Mouse (Mus musculus) macrophage (primary cell): ENCODE data around the gene Zfp607b. TPM values are rescaled to one million over a fixed set of nuclear protein-coding genes. Genes with fewer than 3 reads are reported as not detected.
A peak's percentile ranks its signal among the peaks of the same experiment; 100 is the strongest.

Source experiments
- H3K27ac ChIP-seq: fragments of 350-480 bp; formaldehyde crosslinking; 2 replicates; pipeline ENCODE4 v1.9.0; 2021
- H3K36me3 ChIP-seq: fragments of 350-480 bp; formaldehyde crosslinking; 2 replicates; pipeline ENCODE4 v1.9.0; 2021; ENCODE audit errors: inconsistent target
- H3K4me3 ChIP-seq: fragments of 350-480 bp; formaldehyde crosslinking; 2 replicates; pipeline ENCODE4 v1.9.0; 2021; ENCODE audit errors: inconsistent target
- H3K79me2 ChIP-seq: fragments of 350-480 bp; formaldehyde crosslinking; 2 replicates; pipeline ENCODE4 v1.9.0; 2021; ENCODE audit errors: inconsistent target
- WGBS: methylation state at CpG from one replicate; pipeline ENCODE4 v1.1.7; 2026; ENCODE audit warnings: inconsistent platforms; ENCODE audit not compliant: missing documents; 5-methylcytosine and 5-hydroxymethylcytosine counted together
- polyA plus RNA-seq: library from polyadenylated mRNA; stranded (reverse); fragments of 250-400 nt; gene quantifications from 3 replicates; pipeline ENCODE4 v1.2.4, GENCODE M21; 2018; ENCODE audit warnings: inconsistent platforms
- total RNA-seq, 78 experiments: library from RNA; depleted of rRNA; stranded (reverse); fragments of 250-400 nt; gene quantifications; 1 replicate in 9 of 78; 2 replicates in 24 of 78; 3 replicates in 43 of 78; 4 replicates in 2 of 78; pipeline ENCODE4 v1.2.4; 2018; ENCODE audit warnings: inconsistent platforms in 56 of 78

Gene Zfp607b
- total RNA-seq (2018; cell fraction: chromatin; rRNA removed): 1 to 10 TPM in 25 of 26 experiments, under 1 TPM in 1; 0.98 to 6.6 (median 2.5) TPM
- under 1 TPM; 0.10 to 0.94 (median 0.33) TPM for total RNA-seq (2018; cell fraction: cytosol; rRNA removed)
- 1 to 10 TPM in 14 of 26 experiments, under 1 TPM in 12; 0.35 to 3.4 (median 1.0) TPM for total RNA-seq (2018; cell fraction: nucleus; rRNA removed)
- 0.20 to 0.76 TPM (median 0.52 TPM) in 3 replicates for polyA plus RNA-seq

GRCm38 (mm10) chr7:27688815-27689612 is at the start of gene Zfp607b:
Gene Zfp607b, plus strand, starts transcription at chr7:27689340.
- Histone ChIP-seq H3K27ac (no peak within 1 kb of the TSS; the same call in 1 of the 2 replicates), H3K4me3 (peak within 1 kb of the TSS; percentile 48), H3K36me3 (no peaks in the 10 kb centered on the region), H3K79me2 (no peaks in the 10 kb centered on the region)
- 1% methylated on average over 19 of the region's 19 CpGs for whole genome bisulfite sequencing

DNA sequence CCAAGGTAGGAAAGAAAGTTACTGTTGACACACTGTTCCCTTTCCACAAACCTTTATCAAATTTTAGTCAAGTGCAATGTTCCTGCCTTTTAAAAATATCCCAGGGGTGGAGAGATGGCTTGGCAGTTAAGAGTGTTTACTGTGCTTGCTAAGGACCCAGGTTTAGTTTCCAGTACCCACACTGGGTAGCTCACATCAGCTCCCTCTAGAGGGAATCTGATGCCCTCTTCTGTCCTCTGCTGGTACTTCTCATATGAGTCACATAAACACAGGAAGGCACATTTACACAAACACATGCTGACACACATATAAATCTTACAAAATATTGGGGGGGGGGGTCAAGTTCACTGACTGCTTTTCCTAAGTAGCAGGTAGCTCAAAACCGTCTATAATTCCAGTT is 44.7 kb upstream of the Zfp607b start:
- H3K36me3 ChIP-seq: no peaks in the 10 kb centered on the region
- no peaks in the 10 kb centered on the region for H3K79me2 ChIP-seq
- H3K27ac ChIP-seq: no peak overlapping the region
- no peak overlapping the region for H3K4me3 ChIP-seq
- WGBS: no CpG with 5 or more reads among the region's 1 CpGs

DNA sequence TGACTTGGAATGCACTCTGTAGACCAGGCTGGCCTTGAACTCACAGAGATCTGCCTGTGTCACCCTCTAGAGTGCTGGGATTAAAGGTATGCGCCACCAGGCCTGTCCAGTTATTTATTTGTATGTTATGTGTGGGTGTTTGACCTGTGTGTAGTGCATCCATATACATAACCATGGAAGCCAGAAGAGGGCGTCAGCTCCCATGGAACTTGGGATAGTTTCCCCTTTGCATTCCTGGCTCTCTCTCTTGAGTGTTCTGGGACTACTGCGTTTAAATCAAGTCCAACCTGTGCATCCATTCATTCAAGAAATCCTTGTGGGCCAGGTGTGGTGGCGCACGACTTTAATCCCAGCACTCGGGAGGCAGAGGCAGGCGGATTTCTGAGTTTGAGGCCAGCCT is 42.6 kb upstream of the Zfp607b start:
- no peaks in the 10 kb centered on the region for H3K79me2 ChIP-seq
- WGBS: 87% methylated on average over 2 of the region's 7 CpGs
- no peak overlapping the region for H3K27ac ChIP-seq
- H3K36me3 ChIP-seq: no peaks in the 10 kb centered on the region
- no peak overlapping the region for H3K4me3 ChIP-seq

GRCm38 (mm10) chr7:27647281-27648002 is 41.7 kb upstream of the Zfp607b start:
- Histone ChIP-seq H3K4me3 (no peak overlapping the region), H3K79me2 (no peaks in the 10 kb centered on the region), H3K36me3 (no peaks in the 10 kb centered on the region), H3K27ac (no peak overlapping the region)
- WGBS: 90% methylated on average over 6 of the region's 6 CpGs

- Histone ChIP-seq H3K79me2 (no peaks in the 10 kb centered on the region), H3K27ac (no peak overlapping the region), H3K4me3 (no peak overlapping the region), H3K36me3 (no peaks in the 10 kb centered on the region)
- WGBS: 88% methylated on average over 11 of the region's 11 CpGs
Measured at GRCm38 (mm10) chr7:27649723-27650122, 39.4 kb upstream of the Zfp607b start.

DNA sequence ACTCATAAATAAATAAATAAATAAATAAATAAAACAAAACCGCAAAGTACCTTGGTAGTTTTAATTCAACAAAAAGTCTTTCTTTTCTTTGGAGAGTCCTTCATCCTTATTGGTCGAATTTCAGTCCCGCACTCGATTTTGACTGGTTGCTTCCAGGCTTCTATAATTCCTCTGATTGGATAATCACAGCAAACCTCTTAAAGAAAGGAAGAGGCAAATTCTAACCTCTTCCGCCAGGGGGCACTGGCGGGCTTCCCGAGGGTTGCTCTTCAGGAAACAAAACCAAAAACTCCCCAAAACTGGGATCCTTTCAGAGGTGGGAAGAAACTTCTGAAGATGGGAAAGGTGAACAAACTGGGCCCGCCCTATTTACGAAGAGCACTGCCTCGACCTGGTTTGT is 38.2 kb upstream of the Zfp607b start:
- 8% methylated on average over 10 of the region's 10 CpGs for WGBS
- Histone ChIP-seq H3K79me2 (no peaks in the 10 kb centered on the region), H3K27ac (no peak overlapping the region), H3K36me3 (no peaks in the 10 kb centered on the region), H3K4me3 (peak overlapping the region; percentile 13; the same call in 1 of the 2 replicates)

DNA sequence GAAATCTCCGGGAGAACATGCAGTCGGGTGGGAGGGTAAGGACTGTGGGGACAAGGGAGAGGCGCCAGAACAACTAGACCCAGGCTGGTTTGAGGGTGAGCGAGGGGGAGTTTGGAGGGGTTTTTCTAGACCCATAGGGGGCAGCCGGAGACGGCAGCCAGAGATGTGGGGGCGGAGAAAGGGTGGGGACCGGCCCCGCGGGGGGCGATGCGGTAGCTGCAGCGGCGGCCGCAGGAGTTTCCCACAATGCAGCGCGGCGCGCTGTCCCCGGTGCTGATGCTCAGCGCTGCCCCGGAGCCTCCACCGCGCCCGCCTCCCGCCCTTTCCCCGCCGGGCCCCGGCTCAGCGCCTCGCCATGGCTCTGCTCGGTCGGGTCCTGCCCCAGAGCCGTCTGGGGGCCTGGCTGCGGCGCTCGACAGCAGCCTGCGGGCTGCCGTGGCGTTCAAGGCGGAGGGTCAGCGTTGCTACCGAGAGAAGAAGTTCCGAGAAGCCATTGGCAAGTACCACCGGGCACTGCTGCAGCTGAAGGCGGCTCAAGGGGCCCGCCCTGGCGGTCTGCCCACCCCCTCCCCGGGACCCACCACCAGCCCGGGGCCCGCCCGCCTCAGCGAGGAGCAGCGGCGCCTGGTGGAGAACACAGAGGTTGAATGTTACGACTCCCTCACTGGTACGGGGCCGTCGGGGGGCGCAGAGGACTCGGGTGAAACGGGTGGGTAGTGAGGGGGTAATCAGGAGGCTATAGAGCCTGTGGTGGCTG is 35.3 kb upstream of the Zfp607b start, which contains the start of gene Ttc9b:
Gene Ttc9b, plus strand, starts transcription at position 235 of the 757 bp plus-strand sequence.
- Histone ChIP-seq H3K27ac (no peak within 1 kb of the TSS), H3K79me2 (no peaks in the 10 kb centered on the region), H3K36me3 (no peaks in the 10 kb centered on the region), H3K4me3 (no peak within 1 kb of the TSS)
- WGBS: 5% methylated on average over 59 of the region's 62 CpGs

- Histone ChIP-seq H3K4me3 (no peak overlapping the region), H3K27ac (no peak overlapping the region), H3K79me2 (no peaks in the 10 kb centered on the region), H3K36me3 (no peaks in the 10 kb centered on the region)
- 58% methylated on average over 20 of the region's 20 CpGs for WGBS
Measured at GRCm38 (mm10) chr7:27654607-27655276, 34.4 kb upstream of the Zfp607b start.

- H3K36me3 ChIP-seq: no peaks in the 10 kb centered on the region
- 58% methylated on average over 11 of the region's 11 CpGs for WGBS
- H3K79me2 ChIP-seq: no peaks in the 10 kb centered on the region
- H3K27ac ChIP-seq: no peak overlapping the region
- H3K4me3 ChIP-seq: no peak overlapping the region
Measured at GRCm38 (mm10) chr7:27655545-27655944, 33.6 kb upstream of the Zfp607b start.

GRCm38 (mm10) chr7:27656600-27656999 is 32.5 kb upstream of the Zfp607b start:
- H3K27ac ChIP-seq: no peak overlapping the region
- H3K4me3 ChIP-seq: no peak overlapping the region
- no peaks in the 10 kb centered on the region for H3K36me3 ChIP-seq
- no peaks in the 10 kb centered on the region for H3K79me2 ChIP-seq
- 92% methylated on average over 10 of the region's 16 CpGs for WGBS

DNA sequence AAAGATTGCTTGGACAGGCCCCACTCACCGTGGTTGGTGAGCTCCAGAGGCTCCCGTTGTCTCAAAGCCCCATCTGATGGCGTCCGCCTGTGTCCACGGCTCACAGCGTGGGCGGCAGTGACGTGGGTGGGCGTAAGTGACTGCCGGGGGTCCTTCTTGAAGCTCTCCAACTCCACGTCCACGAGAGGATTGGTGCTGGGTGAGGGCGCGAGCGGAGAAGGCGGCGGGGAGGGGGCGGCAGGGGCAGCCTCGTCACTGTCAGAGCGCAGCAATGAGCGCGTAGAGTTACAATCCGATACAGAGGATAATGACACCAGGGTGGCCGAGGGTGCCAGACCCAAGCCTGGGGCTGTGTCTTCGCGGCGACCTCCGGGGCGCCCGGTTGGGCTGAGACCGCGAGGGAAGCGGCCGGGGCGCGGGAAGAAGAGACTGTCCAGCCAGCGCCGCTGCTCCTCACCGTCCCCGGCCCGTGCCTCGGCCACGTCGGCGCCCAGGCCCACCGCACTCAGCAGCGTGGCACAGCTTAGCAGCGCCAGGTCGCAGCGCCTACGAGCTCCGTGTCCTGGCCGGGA is 31.2 kb upstream of the Zfp607b start:
- 41% methylated on average over 39 of the region's 53 CpGs for WGBS
- Histone ChIP-seq H3K27ac (no peak overlapping the region), H3K36me3 (no peaks in the 10 kb centered on the region), H3K79me2 (no peaks in the 10 kb centered on the region), H3K4me3 (no peak overlapping the region)

DNA sequence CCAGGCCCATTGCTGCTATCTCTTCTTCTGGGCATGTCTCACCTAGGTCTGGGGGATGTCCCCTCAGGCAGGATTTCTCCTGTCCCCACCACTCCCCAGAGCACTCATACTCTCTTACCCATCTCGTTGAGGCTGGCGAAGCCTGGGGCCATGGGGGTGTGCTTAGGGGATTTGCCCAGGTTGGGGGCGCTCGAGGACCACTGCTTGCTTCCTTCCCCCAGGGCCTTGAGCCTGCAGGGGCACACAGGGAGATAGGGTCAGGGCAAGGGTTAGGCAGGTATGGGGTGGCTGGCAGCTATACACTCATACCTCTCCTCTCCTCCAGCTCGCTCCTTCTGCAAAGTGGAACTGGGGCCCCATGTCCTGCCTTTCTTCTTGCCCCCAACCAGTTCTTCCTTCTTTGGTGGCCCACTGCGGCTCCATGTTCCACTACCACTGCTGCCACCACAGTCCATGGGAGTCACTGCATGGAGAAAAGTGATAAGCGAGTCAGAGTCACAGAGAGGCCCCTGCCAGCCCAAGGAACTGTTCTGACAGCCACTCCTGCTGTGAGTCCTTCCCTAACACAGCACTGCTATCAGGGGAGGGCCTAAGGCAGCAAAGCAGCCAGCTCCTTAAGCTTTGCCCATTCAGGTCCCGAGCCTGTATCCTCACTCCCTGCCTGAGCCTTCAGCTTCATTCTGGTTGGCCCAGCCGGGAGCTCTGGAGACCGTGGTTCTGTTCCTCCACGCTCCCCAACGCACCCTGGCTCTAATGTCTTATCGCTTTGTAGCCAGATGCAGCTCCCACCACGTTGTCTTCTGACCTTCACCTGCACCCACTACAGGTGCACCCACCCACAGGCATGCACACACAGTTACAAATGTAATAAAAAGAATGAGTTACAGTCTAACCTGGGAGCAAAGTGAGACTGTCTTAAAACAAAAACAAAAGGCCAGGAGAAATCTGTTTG is 30.2 kb upstream of the Zfp607b start:
- no peaks in the 10 kb centered on the region for H3K36me3 ChIP-seq
- no peak overlapping the region for H3K4me3 ChIP-seq
- 76% methylated on average over 14 of the region's 14 CpGs for WGBS
- H3K27ac ChIP-seq: no peak overlapping the region
- no peaks in the 10 kb centered on the region for H3K79me2 ChIP-seq

GRCm38 (mm10) chr7:27662038-27662437 is 27.1 kb upstream of the Zfp607b start:
- WGBS: 97% methylated on average over 4 of the region's 4 CpGs
- H3K79me2 ChIP-seq: no peaks in the 10 kb centered on the region
- H3K4me3 ChIP-seq: no peak overlapping the region
- peaks cover 1% of the 10 kb centered on the region; the same call in 1 of the 2 replicates for H3K36me3 ChIP-seq
- no peak overlapping the region for H3K27ac ChIP-seq
